Comparison of ENCODE assay signal across 7 mouse cellular contexts in the genomic region with DNA sequence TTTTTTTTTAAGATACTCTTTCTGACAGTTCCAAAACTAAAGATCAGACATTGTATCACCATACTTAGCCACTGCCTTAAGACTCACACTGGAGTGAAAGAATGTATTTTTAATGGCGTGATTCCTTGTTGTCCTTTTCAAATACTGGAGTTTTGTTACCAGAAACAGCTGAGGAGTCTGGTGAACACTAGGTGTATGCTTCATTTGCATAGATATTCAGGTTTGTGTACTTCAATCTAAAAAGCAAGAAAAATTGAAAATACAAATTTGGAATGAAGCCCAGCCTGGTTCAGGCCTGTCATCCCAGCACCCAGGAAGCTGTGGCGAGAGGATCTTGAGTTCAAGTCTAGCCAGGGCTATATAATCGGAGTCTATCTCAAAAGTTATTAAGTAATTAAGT. TPM values are rescaled to one million over a fixed set of nuclear protein-coding genes. Genes with fewer than 3 reads are reported as not detected.
A peak's percentile ranks its signal among the peaks of the same experiment; 100 is the strongest.
DNase-seq lines count a peak whose midpoint lies in the region; ATAC-seq and TF ChIP-seq lines count a peak whose summit lies in the region.

No protein-coding gene starts in this region.

- no peaks in the 10 kb centered on the region for H3K27me3 ChIP-seq in lung, embryonic 14.5 days (ENCODE audit: insufficient read depth, low read length)
- H3K27me3 ChIP-seq in embryonic facial prominence, embryonic 11.5 days (ENCODE audit: control insufficient read depth, insufficient read depth, low read length): no peaks in the 10 kb centered on the region; the same call in 1 of the 2 replicates
- peaks cover 7% of the 10 kb centered on the region; the same call in 1 of the 2 replicates for H3K27me3 ChIP-seq in hindbrain, embryonic 16.5 days (replicated peaks; ENCODE audit: control insufficient read depth, insufficient read depth, low read length)
- H3K27me3 ChIP-seq in neural tube, embryonic 14.5 days (ENCODE audit: control insufficient read depth, insufficient read depth, low read length): peaks cover 15% of the 10 kb centered on the region

- no peaks in the 10 kb centered on the region for H3K9me3 ChIP-seq in lung, embryonic 14.5 days (ENCODE audit: low read depth, low read length)
- H3K9me3 ChIP-seq in embryonic facial prominence, embryonic 11.5 days (replicated peaks; ENCODE audit: control insufficient read depth, low read length): no peaks in the 10 kb centered on the region
- no peaks in the 10 kb centered on the region for H3K9me3 ChIP-seq in hindbrain, embryonic 16.5 days (ENCODE audit: control insufficient read depth, low read length)
- no peaks in the 10 kb centered on the region for H3K9me3 ChIP-seq in neural tube, embryonic 14.5 days (ENCODE audit: control insufficient read depth, low read length)

- peak overlapping the region; percentile 96 for H3K27ac ChIP-seq in lung, embryonic 14.5 days (ENCODE audit: low read depth)
- H3K27ac ChIP-seq in embryonic facial prominence, embryonic 11.5 days (replicated peaks; ENCODE audit: low read depth, low read length): no peak overlapping the region
- no peak overlapping the region for H3K27ac ChIP-seq in hindbrain, embryonic 16.5 days (ENCODE audit: low read depth, low read length)
- H3K27ac ChIP-seq in neural tube, embryonic 14.5 days (ENCODE audit: low read depth, low read length): no peak overlapping the region

- H3K4me2 ChIP-seq in lung, embryonic 14.5 days: peak overlapping the region; percentile 89
- peak overlapping the region; percentile 96; the same call in 1 of the 2 replicates for H3K4me2 ChIP-seq in embryonic facial prominence, embryonic 11.5 days (ENCODE audit: low read depth, low read length)
- peak overlapping the region; percentile 67 for H3K4me2 ChIP-seq in hindbrain, embryonic 16.5 days (ENCODE audit: low read length)
- H3K4me2 ChIP-seq in neural tube, embryonic 14.5 days (ENCODE audit: low read depth, low read length): peak overlapping the region; percentile 56; the same call in 1 of the 2 replicates

- no peaks in the 10 kb centered on the region for H3K36me3 ChIP-seq in lung, embryonic 14.5 days (ENCODE audit: insufficient read depth)
- no peaks in the 10 kb centered on the region for H3K36me3 ChIP-seq in embryonic facial prominence, embryonic 11.5 days (replicated peaks; ENCODE audit: control insufficient read depth, insufficient read depth, low read depth, low read length)
- no peaks in the 10 kb centered on the region for H3K36me3 ChIP-seq in hindbrain, embryonic 16.5 days (ENCODE audit: control insufficient read depth, insufficient read depth, low read length)
- H3K36me3 ChIP-seq in neural tube, embryonic 14.5 days (ENCODE audit: control insufficient read depth, insufficient read depth, low read length): no peaks in the 10 kb centered on the region

- peaks cover 17% of the 10 kb centered on the region for H3K4me1 ChIP-seq in lung, embryonic 14.5 days (ENCODE audit: insufficient read depth)
- H3K4me1 ChIP-seq in embryonic facial prominence, embryonic 11.5 days (ENCODE audit: control insufficient read depth, insufficient read depth, low read length): no peaks in the 10 kb centered on the region; the same call in 1 of the 2 replicates
- peaks cover 19% of the 10 kb centered on the region for H3K4me1 ChIP-seq in hindbrain, embryonic 16.5 days (ENCODE audit: control insufficient read depth, insufficient read depth, low read depth, low read length)
- peaks cover 5% of the 10 kb centered on the region; the same call in 1 of the 2 replicates for H3K4me1 ChIP-seq in neural tube, embryonic 14.5 days (ENCODE audit: control insufficient read depth, insufficient read depth, low read length)

- ATAC-seq in lung, embryonic 14.5 days (ENCODE audit: insufficient read depth): no peak
- ATAC-seq in embryonic facial prominence, embryonic 11.5 days (replicated peaks; ENCODE audit: insufficient number of reproducible peaks, low FRiP score, low TSS enrichment, low read depth): no peak
- ATAC-seq in hindbrain, embryonic 16.5 days: no peak
- ATAC-seq in neural tube, embryonic 14.5 days (ENCODE audit: low read depth): no peak

- peak overlapping the region; percentile 77 for H3K9ac ChIP-seq in lung, embryonic 14.5 days
- no peak overlapping the region for H3K9ac ChIP-seq in embryonic facial prominence, embryonic 11.5 days (replicated peaks; ENCODE audit: low read length)
- no peak overlapping the region for H3K9ac ChIP-seq in hindbrain, embryonic 16.5 days (ENCODE audit: low read depth, low read length)
- H3K9ac ChIP-seq in neural tube, embryonic 14.5 days (replicated peaks; ENCODE audit: low read depth, low read length): no peak overlapping the region

- 72% methylated on average over 3 of the region's 3 CpGs for WGBS in lung, embryonic 14.5 days
- 79% methylated on average over 3 of the region's 3 CpGs for WGBS in embryonic facial prominence, embryonic 11.5 days
- WGBS in hindbrain, embryonic 16.5 days: 88% methylated on average over 3 of the region's 3 CpGs
- 86% methylated on average over 3 of the region's 3 CpGs for WGBS in neural tube, embryonic 14.5 days

- peak overlapping the region; percentile 74 for H3K4me3 ChIP-seq in lung, embryonic 14.5 days (ENCODE audit: low read depth, low read length)
- peak overlapping the region; percentile 48; the same call in 1 of the 2 replicates for H3K4me3 ChIP-seq in embryonic facial prominence, embryonic 11.5 days (ENCODE audit: low read depth, low read length)
- peak overlapping the region; percentile 45; the same call in 1 of the 2 replicates for H3K4me3 ChIP-seq in hindbrain, embryonic 16.5 days (ENCODE audit: low read length)
- peak overlapping the region; percentile 34; the same call in 1 of the 2 replicates for H3K4me3 ChIP-seq in neural tube, embryonic 14.5 days (ENCODE audit: low read depth, low read length)

- DNase-seq in lung, embryonic 14.5 days: peak; percentile 33
- DNase-seq in lung, postnatal 25 days (ENCODE audit: low spot score): no peak
- no peak for DNase-seq in embryonic facial prominence, embryonic 11.5 days (ENCODE audit: low spot score)
- DNase-seq in adrenal gland, adult 2 months: no peak
- DNase-seq in thymus, adult 18-20 months: no peak

- TF ChIP-seq CTCF in lung, embryonic 14.5 days (IDR thresholded peaks at IDR 0.05; ENCODE audit: low read depth): no peak

RNA-seq across cellular contexts. Expression of gene Bag3, which starts 1.2 kb away (rescaled TPM):
- 20.9 and 22.7 TPM in 2 replicates for polyA plus RNA-seq in lung, embryonic 14.5 days (2014; fragmentation: Nextera tagmentation; extraction: Ambion mirVana)
- 6.7 and 7.6 TPM in 2 replicates for polyA plus RNA-seq in embryonic facial prominence, embryonic 11.5 days (2014; fragmentation: Nextera tagmentation; extraction: Ambion mirVana)
- 2.7 and 3.8 TPM in 2 replicates for polyA plus RNA-seq in hindbrain, embryonic 16.5 days (2015; fragmentation: Nextera tagmentation; extraction: Ambion mirVana)
- 1.3 and 3.5 TPM in 2 replicates for polyA plus RNA-seq in neural tube, embryonic 14.5 days (2014; fragmentation: Nextera tagmentation; extraction: Ambion mirVana)
- total RNA-seq in adrenal gland, adult 2 months (2021): 100 to 1,000 TPM; 143 to 425 TPM
- polyA plus RNA-seq in adrenal gland, adult 2 months (2012; rRNA removed): 196 and 360 TPM in 2 replicates
